Mouse (Mus musculus) CH12.LX (cell line): Measurements from ENCODE around the gene Kif5c. TPM values are rescaled to one million over a fixed set of nuclear protein-coding genes. Genes with fewer than 3 reads are reported as not detected.

Source experiments
- DNase-seq: peaks from one replicate; pipeline ENCODE4 v3.0.0-alpha.2; 2013; ENCODE audit errors: extremely low read depth
- H3K27ac ChIP-seq: 2 replicates; pipeline ENCODE4 v1.5.1; 2012; ENCODE audit warnings: low read depth, mild to moderate bottlenecking, control low read depth, moderate library complexity; ENCODE audit not compliant: insufficient read depth
- H3K27me3 ChIP-seq: replicated peaks from 2 replicates; pipeline ENCODE3; 2012; ENCODE audit warnings: inconsistent platforms
- H3K36me3 ChIP-seq, 2 experiments: replicated peaks in 1 of 2; 2 replicates each; pipeline versions ENCODE3 to v1.6.1; 2012; ENCODE audit warnings: inconsistent platforms in 1 of 2, low read length in 1 of 2, mild to moderate bottlenecking in 1 of 2, mixed read lengths in 1 of 2, moderate library complexity in 1 of 2; ENCODE audit not compliant: control insufficient read depth in 1 of 2, insufficient read depth in 1 of 2
- H3K4me1 ChIP-seq, 2 experiments: 2 replicates each; pipeline ENCODE4 v1.6.1; 2012; ENCODE audit warnings: inconsistent platforms in 1 of 2, moderate library complexity in 1 of 2; ENCODE audit not compliant: insufficient read depth in 2 of 2, control insufficient read depth in 1 of 2
- H3K4me2 ChIP-seq: 2 replicates; pipeline ENCODE4 v1.6.1; 2012; ENCODE audit warnings: low read depth, mild to moderate bottlenecking, control low read depth; ENCODE audit not compliant: poor library complexity, insufficient read depth, severe bottlenecking
- H3K4me3 ChIP-seq, 3 experiments: fragments of 150-350 bp in 1 of 3; sonication (generic) in 1 of 3; replicated peaks in 1 of 3; 2 replicates each; pipeline versions ENCODE3 to v1.5.1; 2011 to 2012; ENCODE audit warnings: low read depth in 2 of 3, low read length in 2 of 3, mild to moderate bottlenecking in 2 of 3, moderate library complexity in 2 of 3, control low read depth in 1 of 3, improper control_type of control experiment in 1 of 3, inconsistent platforms in 1 of 3, mixed read lengths in 1 of 3; ENCODE audit not compliant: poor library complexity in 1 of 3
- H3K79me2 ChIP-seq: replicated peaks from 2 replicates; pipeline ENCODE4 v1.6.1; 2012; ENCODE audit warnings: mild to moderate bottlenecking, moderate library complexity; ENCODE audit not compliant: control insufficient read depth, poor library complexity, insufficient read depth, severe bottlenecking; ENCODE audit errors: extremely low read depth
- H3K9ac ChIP-seq: 2 replicates; pipeline ENCODE4 v1.6.1; 2012; ENCODE audit warnings: low read depth, mild to moderate bottlenecking, control low read depth, moderate library complexity; ENCODE audit not compliant: insufficient read depth
- H3K9me3 ChIP-seq: replicated peaks from 2 replicates; pipeline ENCODE3; 2012; ENCODE audit warnings: low read length, inconsistent platforms, mixed read lengths
- BHLHE40 ChIP-seq: IDR thresholded peaks from 2 replicates; pipeline ENCODE4 v1.6.1; 2011; ENCODE audit warnings: mild to moderate bottlenecking, low read depth, low read length, improper control_type of control experiment
- CHD1 ChIP-seq: IDR thresholded peaks from 2 replicates; pipeline ENCODE4 v1.6.1; 2012; ENCODE audit warnings: low read depth, low read length, improper control_type of control experiment, inconsistent platforms
- CTCF ChIP-seq, 2 experiments: IDR thresholded peaks in 1 of 2; conservative IDR thresholded peaks in 1 of 2; 2 replicates each; pipeline ENCODE4 v1.5.1; 2011 to 2012; ENCODE audit warnings: low read depth in 2 of 2, low read length in 2 of 2, improper control_type of control experiment in 1 of 2, inconsistent platforms in 1 of 2, mild to moderate bottlenecking in 1 of 2, moderate library complexity in 1 of 2
- ETS1 ChIP-seq: conservative IDR thresholded peaks from 2 replicates; pipeline ENCODE4 v1.6.1; 2012; ENCODE audit warnings: low read depth, mild to moderate bottlenecking, inconsistent platforms, low read length, improper control_type of control experiment, moderate library complexity
- IRF4 ChIP-seq: IDR thresholded peaks from 2 replicates; pipeline ENCODE4 v1.6.1; 2014; ENCODE audit warnings: low read depth, mild to moderate bottlenecking, inconsistent platforms, low read length, improper control_type of control experiment
- KAT2A ChIP-seq: IDR thresholded peaks from 2 replicates; pipeline ENCODE4 v1.6.1; 2012; ENCODE audit warnings: low read length, improper control_type of control experiment, inconsistent platforms; ENCODE audit not compliant: insufficient replicate concordance
- MAX ChIP-seq: IDR thresholded peaks from 2 replicates; pipeline ENCODE4 v1.6.1; 2011; ENCODE audit warnings: low read length, improper control_type of control experiment
- MAZ ChIP-seq: IDR thresholded peaks from 2 replicates; pipeline ENCODE4 v1.6.1; 2012; ENCODE audit warnings: low read depth, mild to moderate bottlenecking, inconsistent platforms, low read length, improper control_type of control experiment, moderate library complexity
- MEF2A ChIP-seq: IDR thresholded peaks from 2 replicates; pipeline ENCODE4 v1.6.1; 2014; ENCODE audit warnings: low read depth, mild to moderate bottlenecking, inconsistent platforms, low read length, improper control_type of control experiment, borderline replicate concordance
- NELFE ChIP-seq: IDR thresholded peaks from 2 replicates; pipeline ENCODE4 v1.6.1; 2011; ENCODE audit warnings: low read depth, low read length, improper control_type of control experiment
- POLR2AphosphoS2 ChIP-seq: IDR thresholded peaks from 2 replicates; pipeline ENCODE4 v1.6.1; 2011; ENCODE audit warnings: low read depth, low read length, improper control_type of control experiment
- TCF12 ChIP-seq: IDR thresholded peaks from 2 replicates; pipeline ENCODE4 v1.6.1; 2014; ENCODE audit warnings: low read depth, mild to moderate bottlenecking, inconsistent platforms, low read length, improper control_type of control experiment
- USF2 ChIP-seq: conservative IDR thresholded peaks from 2 replicates; pipeline ENCODE4 v1.6.1; 2011; ENCODE audit warnings: low read depth, low read length, improper control_type of control experiment
- ZKSCAN1 ChIP-seq: IDR thresholded peaks from 2 replicates; pipeline ENCODE4 v1.6.1; 2012; ENCODE audit warnings: low read depth, inconsistent platforms, low read length, improper control_type of control experiment, borderline replicate concordance
- ZMIZ1 ChIP-seq: IDR thresholded peaks from 2 replicates; pipeline ENCODE4 v1.6.1; 2012; ENCODE audit warnings: low read depth, mild to moderate bottlenecking, inconsistent platforms, low read length, improper control_type of control experiment
- ZNF384 ChIP-seq: IDR thresholded peaks from 2 replicates; pipeline ENCODE4 v1.6.1; 2012; ENCODE audit warnings: low read depth, low read length, improper control_type of control experiment, inconsistent platforms
- dilution Hi-C: fragments of 300-500 bp; cut with MboI; formaldehyde crosslinking; loops from 2 replicates; pipeline ENCODE4 v1.14.3; 2020; ENCODE audit warnings: low sequenced_read_pairs; ENCODE audit not compliant: extremely low pct_unique_long_range_greater_than_20kb, extremely low pct_ligation_motif_present
- in situ Hi-C: fragments of 300-500 bp; cut with MboI; formaldehyde crosslinking; loops from 3 replicates; pipeline ENCODE4 v1.14.3; 2019; ENCODE audit warnings: low sequenced_read_pairs, low pct_ligation_motif_present, low pct_unique_long_range_greater_than_20kb, mixed read lengths
- polyA plus RNA-seq: library from polyadenylated mRNA; unstranded; fragments of >175 nt; gene quantifications from 2 replicates; pipeline ENCODE4 v1.2.1, GENCODE M21; 2012; ENCODE audit warnings: low read depth; ENCODE audit not compliant: insufficient read length
- total RNA-seq, 2 experiments: library from RNA; depleted of rRNA; stranded (reverse); fragments of 300-350 nt in 1 of 2; fragments of >200 nt in 1 of 2; gene quantifications; 2 replicates each; pipeline ENCODE4 v1.2.3; 2012 to 2014

The Kif5c gene
- total and polyA plus RNA-seq, 3 experiments: 3.0 to 3.5 (median 3.1) TPM

GRCm38 (mm10) chr2:49678386-49678785 lies 59.3 kb downstream of the Kif5c start:
- Histone ChIP-seq H3K36me3 (no peaks in the 10 kb centered on the region), H3K79me2 (no peaks in the 10 kb centered on the region), H3K4me3 (no peak overlapping the region), H3K4me1 (no peaks in the 10 kb centered on the region), H3K27ac (no peak overlapping the region), H3K9ac (no peak overlapping the region), H3K27me3 (no peaks in the 10 kb centered on the region), H3K4me2 (no peak overlapping the region), H3K9me3 (no peaks in the 10 kb centered on the region)
- no peak for TF ChIP-seq NELFE
- no peak for TF ChIP-seq KAT2A
- no peak for TF ChIP-seq ZNF384
- no peak for TF ChIP-seq BHLHE40
- TF ChIP-seq TCF12: no peak
- dilution Hi-C loops: no loop called here
- in situ Hi-C loops: no loop called here
- DNase-seq: no peak

- Histone ChIP-seq H3K36me3 (no peaks in the 10 kb centered on the region), H3K27me3 (no peaks in the 10 kb centered on the region), H3K4me3 (no peak overlapping the region), H3K4me2 (no peak overlapping the region), H3K4me1 (no peaks in the 10 kb centered on the region), H3K9me3 (no peaks in the 10 kb centered on the region), H3K27ac (no peak overlapping the region), H3K79me2 (no peaks in the 10 kb centered on the region), H3K9ac (no peak overlapping the region)
- in situ Hi-C loops (no loop called here), dilution Hi-C loops (no loop called here)
- no peak for DNase-seq
- TF ChIP-seq POLR2AphosphoS2 (no peak), BHLHE40 (no peak), USF2 (no peak), CTCF (conservative IDR thresholded peaks at IDR 0.05 in 1 of 2, IDR thresholded peaks at IDR 0.05 in 1 of 2; ENCODE audit: low read depth in 2 of 2, low read length in 2 of 2) (no peak), IRF4 (no peak), ZKSCAN1 (no peak), ETS1 (no peak), MAX (no peak), MAZ (no peak), ZMIZ1 (no peak), CHD1 (no peak), MEF2A (no peak), ZNF384 (no peak)
These were observed 60.3 kb downstream of the Kif5c start for GRCm38 (mm10) chr2:49679135-49679964.
